Mouse (Mus musculus): ENCODE data around the gene Grhpr. TPM values are rescaled to one million over a fixed set of nuclear protein-coding genes. Genes with fewer than 3 reads are reported as not detected.
"Not testable (repeated sequence)": the region's sequence is repeated elsewhere in the genome, so short reads cannot be mapped to it uniquely, and the experiment has no call there.

Gene Grhpr
- total RNA-seq, 1 experiment from 2014 or later = 217 TPM

DNA sequence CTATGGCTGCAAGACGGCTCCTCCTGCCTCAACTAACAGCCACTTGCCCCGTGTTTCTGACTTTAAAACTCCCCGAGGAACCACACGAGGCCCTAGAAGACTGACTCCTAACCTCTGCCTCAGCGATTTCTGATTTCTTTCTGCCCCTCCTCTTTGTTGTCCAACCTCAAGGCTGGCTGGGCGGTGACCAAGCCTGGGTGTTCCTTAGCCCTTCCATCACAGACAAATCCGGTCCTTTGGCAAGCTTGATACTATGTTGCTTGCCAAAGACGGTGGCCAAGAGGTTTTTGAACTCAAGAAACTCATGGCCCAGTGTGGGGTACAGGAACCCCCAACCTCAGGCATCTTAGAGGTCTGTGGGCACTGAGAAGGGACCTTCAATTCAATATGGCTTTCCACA lies 6.9 kb upstream of the Grhpr start:
- DNase-seq = no peak

- no peak for DNase-seq
These were observed 5.1 kb upstream of the Grhpr start for GRCm38 (mm10) chr4:44976026-44976615.

DNA sequence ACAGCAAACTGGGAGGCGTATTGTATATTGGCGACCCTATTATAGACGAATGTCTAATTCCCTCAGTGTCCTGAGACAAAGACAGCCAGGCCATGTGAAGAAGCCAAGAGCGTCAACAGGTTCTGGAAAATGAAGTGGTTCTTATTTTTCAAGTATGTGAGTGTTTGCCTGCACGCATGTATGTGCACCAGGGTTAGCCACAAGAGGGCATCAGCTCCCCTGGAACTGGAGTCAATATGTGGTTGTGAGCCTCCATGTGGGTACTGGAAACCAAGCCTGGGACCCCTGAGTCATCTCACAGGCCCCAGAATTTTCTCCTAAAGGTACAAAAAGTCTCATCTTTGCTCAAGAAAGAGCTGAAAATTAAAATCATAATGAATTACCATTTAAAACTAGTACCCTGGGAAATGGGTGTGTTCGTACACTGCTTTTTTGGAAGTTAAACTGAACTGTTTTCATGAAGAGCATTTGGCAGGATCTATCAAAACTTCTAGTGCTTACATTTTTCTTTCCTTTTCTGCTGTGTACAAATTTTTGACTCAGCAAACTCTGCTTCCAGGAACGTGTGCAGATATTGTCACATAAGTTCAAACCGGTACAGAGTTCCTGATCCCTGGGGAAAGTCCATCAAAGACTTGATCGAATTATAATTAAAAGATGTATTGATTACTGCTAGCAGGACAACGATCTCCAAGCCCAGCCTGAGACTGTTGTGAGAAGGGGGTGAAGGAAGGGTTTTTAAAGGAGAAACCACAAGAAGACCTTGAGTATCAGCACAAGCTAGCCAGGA lies 4.1 kb upstream of the Grhpr start:
- no peak for DNase-seq

DNA sequence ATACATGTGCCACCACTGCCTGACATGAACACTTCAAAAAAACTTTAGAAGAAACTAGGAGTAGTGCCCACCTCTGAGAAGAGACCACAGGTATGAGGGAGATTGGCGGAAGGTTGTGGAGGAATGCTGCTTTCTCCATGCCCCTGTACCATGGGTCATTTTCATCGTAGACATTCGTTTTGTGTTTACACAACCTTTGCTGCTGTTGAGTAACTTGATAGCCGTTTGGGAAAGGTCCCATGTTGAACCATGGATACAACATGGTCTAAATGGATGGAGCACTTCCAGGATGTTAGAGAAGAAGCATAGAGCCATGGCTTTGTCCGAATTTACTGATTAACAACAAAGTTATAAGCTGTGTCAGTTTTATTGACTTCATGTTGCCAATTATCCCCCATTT lies 3.0 kb upstream of the Grhpr start:
- no peak for DNase-seq

- peak; percentile 80 for DNase-seq
These were observed 1.3 kb upstream of the Grhpr start for GRCm38 (mm10) chr4:44979794-44980338.

- DNase-seq = no peak
These were observed 736 bp downstream of the Grhpr start for GRCm38 (mm10) chr4:44981974-44982287.

- no peak for DNase-seq
These were observed 1.4 kb downstream of the Grhpr start for GRCm38 (mm10) chr4:44982440-44983130.

DNA sequence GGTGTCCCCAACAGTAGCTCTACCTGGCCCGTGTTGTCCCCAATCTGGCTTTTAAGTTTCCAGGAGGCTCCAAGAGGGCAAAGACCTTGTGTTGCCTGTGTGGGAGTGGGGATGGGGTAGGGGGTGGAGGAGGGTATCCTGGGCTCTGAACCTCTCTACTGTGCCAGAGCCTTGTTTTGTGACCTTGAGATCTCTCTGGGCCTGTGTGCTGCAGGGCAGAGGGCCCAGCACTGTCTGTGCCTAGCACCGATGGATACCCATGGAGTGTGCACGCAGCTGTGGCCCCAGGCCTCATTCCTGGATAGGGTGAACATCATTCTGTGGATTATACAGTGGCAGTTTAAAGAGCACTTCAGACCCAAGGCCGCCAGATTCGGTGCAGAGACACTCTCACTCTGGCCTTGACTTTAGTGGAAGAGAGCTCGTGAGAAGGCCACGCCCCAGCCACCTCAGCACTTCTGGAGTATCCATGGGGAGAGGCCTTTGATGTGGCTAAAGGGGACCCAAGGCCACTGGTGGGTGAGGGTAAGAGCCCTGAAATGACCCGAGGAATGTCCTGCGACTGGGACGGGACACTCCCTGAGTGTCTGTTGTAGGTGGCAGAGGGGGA lies 2.0 kb downstream of the Grhpr start:
- peak; percentile 66 for DNase-seq

- no peak for DNase-seq
These were observed 9.4 kb downstream of the Grhpr start for GRCm38 (mm10) chr4:44990560-44990959.

GRCm38 (mm10) chr4:44992330-44992729 lies 11.1 kb downstream of the Grhpr start:
- not testable (repeated sequence) for DNase-seq

GRCm38 (mm10) chr4:44993179-44993578 lies 12.0 kb downstream of the Grhpr start:
- not testable (repeated sequence) for DNase-seq

DNA sequence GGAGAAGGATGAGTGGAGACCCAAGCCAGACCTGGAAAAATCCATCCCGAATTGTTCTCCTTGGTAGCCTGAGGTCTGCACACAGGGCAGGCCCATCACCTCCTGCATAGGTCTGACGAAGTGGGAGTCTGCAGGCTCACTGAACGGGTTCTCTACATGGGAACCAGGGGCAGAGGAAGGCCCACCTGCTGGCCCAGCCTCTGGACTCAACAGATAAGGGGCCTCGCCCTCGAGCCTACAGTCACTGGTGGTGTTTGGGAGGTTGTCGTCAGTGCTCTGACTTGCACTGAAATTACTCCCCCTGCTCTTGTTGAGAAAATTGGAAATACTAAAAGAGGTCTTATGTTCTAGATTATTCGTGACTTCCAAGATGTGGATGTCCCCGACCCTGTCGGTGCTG lies 12.7 kb downstream of the Grhpr start:
- DNase-seq = no peak

GRCm38 (mm10) chr4:44994776-44995175 lies 13.6 kb downstream of the Grhpr start:
- no peak for DNase-seq

GRCm38 (mm10) chr4:44998071-44998470 lies 16.9 kb downstream of the Grhpr start:
- DNase-seq = no peak

DNA sequence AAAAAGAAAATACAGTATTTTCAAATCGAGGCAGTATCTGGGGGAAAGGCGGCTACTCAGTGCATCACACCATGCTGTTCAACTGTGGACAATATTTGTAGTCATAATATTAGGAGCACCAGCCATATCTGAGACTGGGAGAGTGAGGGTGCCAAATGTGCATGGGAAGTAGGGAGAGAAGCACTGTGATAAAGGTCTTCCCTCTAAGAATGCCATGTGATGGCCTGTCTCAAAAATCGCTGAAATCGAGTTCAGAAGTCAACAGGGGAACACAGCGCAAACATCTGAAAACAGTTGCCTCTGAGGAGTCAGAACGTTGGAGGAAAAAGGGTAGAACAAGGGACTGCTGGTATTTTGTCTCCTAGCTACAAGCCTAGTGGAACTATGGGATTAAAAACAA lies 18.8 kb downstream of the Grhpr start:
- no peak for DNase-seq

GRCm38 (mm10) chr4:45005452-45005851 lies 24.3 kb downstream of the Grhpr start:
- DNase-seq = no peak

DNA sequence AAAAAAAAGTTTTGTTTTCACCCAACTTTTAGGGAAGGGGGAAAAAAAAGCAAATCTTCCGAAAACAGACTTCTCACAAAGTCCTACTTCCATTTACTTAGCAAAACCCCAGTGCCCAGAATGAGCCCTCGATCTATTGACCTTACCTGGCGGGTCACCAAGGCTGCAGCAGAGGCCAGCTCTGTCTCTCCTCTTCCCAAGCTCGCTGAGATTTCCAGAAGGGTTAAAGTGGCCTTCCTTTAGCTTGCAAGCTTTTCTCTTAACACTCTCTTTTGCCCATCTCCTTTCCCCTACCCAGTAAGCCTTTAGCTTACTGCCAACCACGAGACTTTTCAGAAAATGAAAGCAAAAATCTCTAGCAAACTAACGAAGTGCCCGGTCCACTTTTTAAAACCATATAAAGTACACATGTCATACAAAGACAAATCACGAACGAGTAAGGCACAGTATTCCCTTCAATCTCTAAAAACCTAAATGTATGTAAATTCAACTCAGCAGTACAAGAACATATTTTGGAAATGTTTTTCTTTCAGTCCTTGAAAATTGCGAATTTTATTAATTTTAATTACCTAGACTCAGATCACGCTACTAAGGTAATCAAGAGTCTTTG lies 29.7 kb downstream of the Grhpr start:
- peak; percentile 37 for DNase-seq

DNA sequence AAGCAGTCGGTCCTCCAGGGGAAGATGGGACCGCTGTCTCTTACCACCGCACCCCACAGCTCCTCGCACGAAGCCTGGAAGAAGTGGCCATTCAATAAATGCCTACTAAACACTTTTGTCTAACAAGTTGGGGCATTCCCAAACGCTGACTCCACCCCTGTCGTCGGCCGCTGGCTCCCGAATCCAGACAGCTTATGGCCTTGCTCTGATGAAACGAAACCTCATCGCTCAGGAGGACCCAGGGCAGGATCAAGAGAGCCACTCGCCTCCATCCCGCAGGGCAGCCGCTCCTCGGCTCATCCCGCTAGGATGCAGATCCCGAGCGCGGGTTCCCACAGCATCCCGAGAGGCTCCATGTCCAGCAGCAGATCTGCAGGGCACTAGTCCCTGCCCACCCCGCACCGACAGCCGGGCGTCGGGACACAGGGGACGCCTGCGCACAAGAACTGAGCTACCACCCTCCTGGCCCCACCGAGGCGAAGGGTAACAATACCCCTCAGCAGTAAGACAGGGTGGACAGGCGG lies 30.4 kb downstream of the Grhpr start:
- peak; percentile 76 for DNase-seq

DNA sequence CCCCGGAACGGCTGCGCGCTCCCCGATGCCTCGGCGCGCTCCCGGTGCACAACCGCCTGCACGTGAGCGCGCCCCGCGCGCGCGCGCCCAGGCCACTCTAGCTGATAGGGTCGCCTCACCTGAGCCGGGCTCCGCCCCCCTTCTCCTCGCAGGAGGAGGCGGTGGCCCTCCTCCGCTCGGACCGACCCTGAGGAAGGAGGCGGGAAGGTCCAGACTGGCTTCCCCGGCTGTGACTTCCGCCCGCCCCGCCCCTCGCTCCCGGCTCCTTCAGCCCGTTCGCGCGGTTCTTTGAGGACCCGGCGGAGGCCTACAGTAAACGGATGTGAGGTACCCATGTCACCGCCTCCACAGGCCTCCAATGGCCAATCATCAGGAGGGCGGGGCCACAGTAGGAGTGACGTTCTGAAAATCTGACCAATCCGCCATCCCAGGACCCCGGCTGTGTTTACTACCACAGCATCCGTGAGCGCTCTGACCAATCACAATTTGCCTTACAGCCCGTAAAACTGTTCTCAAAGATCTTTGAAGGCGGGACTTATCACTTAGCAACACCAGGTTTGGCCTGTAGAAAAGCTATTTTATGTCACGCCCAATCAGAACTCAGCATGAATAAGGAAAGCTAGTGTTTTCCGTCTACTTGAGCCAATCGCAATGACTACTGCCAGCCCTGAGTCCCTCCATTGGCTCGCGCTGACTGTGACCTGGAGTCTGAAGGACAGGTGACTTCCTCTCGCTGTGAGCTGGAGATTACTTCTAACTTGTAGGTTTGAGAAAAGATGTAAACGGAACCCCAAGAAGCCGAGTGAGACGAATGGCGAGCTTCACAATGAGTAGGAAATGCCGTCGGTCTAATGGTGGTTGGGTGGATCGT lies 31.1 kb downstream of the Grhpr start, which contains the start of gene Zbtb5:
Zbtb5 (minus strand) TSS at position 308 of the 871 bp plus-strand sequence.
- DNase-seq = peak; percentile 95

DNA sequence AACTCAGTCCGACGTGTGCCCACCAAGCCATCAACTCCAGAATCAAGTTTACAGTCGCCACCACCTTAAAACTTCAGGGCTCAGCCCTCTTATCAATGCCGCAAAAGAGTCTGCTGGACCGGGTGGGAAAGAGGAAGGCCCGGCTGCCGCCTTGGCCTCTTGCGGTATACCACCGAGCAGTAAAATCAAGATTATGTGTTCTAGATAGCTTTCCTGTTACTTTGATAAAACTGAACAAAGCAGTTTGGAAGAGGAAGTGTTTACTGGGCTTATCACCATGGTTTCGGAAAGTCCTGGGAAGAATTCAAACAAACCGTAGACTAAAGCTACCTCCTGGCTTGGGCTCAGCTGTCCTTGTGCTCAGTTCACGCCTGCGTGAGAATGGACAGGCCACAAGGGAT lies 31.8 kb downstream of the Grhpr start:
- DNase-seq = no peak

DNA sequence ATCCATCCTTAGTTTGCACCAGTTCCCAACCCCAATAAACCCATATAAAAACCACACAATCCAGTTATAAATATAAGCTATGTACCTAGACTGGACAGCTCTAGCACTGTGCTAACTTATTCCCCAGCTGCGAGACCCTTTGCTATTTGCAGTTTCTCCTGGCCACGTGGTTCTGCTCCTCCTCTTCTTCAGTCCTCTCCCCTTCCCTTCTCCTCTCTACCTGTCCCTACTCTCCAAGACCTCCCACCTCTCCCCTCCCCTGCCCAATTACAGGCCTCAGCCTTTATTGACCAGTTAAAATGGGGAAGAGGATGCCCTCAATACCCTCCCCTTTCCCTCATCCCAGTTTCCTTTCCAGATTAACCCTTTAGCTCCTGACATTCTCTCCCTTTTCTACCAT lies 32.3 kb downstream of the Grhpr start:
- no peak for DNase-seq

Measured in adrenal gland, postnatal 25 days (tissue).